Mouse (Mus musculus) cerebellum, adult 9-10 months (tissue): ENCODE data around the gene Ndufb5.
"Not testable (repeated sequence)": the region's sequence is repeated elsewhere in the genome, so short reads cannot be mapped to it uniquely, and the experiment has no call there.

Source experiments
- DNase-seq: peaks from one replicate; pipeline ENCODE4 v3.0.0; 2022

Ndufb5 gene

DNA sequence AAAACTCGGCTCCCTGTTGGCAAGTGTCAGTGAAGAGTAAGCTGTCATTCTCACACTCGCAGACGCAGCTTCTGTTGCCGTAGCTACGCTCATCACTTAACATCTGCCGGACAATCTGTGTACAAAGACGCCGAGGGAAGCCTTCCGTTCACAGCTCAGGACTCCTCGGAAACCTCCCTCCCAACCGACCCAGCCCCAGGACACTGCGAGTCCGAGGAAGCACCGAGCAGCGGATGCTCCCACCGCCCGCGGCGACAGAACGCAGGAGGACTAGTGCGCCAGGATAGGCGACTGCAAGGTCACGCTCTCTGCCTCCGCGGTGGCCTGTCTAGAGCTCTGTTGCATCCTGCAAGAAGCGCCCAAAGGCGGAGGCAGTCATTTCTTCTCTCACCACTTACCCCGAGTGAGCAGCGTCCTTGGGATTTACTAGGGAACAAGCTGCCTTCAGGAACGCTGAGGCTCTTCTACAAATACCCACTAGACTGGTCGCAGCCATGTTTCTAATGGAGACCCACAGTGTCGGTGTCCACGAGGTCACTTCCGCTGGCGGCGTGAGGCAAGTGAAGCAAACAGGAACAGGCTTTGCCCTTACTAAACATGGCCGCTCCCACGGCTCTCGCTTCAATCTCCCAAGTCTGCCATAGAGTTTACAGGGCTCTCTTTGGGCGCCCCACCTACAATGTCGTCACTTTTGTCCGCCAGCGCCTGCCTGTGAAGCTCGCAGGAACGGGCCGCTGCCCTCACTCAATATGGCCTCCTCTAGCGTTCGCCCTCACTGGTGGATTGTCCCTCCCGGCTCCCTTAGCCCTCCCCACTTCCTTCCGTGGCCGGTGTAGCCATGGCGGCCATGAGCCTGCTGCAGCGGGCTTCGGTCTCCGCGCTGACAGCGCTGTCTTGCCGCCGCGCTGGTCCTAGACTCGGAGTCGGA lies at the start of gene Ndufb5:
Gene Ndufb5, plus strand, starts transcription at position 747 of the 928 bp plus-strand sequence.
- peak; percentile 99 for DNase-seq

DNA sequence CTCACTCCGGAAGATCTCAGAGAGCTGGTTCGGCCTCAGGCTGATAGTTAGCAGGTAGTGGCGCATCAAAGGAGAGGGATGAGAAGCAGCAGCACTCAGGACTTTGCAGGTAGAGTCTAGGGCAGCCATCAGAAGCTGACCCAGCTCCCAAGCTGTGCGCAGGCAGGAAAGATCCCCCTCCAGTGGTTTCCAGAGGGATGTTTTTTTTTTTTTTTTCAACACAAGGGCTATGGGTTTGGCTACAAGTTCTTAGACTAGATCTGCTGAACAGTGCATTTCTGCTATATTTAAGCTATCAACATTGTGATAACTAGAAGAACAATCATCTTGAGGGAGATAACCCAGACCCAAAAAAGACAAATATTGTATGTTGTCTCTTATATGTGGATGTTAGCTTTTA lies 49.6 kb upstream of the Ndufb5 start:
- DNase-seq = no peak

DNA sequence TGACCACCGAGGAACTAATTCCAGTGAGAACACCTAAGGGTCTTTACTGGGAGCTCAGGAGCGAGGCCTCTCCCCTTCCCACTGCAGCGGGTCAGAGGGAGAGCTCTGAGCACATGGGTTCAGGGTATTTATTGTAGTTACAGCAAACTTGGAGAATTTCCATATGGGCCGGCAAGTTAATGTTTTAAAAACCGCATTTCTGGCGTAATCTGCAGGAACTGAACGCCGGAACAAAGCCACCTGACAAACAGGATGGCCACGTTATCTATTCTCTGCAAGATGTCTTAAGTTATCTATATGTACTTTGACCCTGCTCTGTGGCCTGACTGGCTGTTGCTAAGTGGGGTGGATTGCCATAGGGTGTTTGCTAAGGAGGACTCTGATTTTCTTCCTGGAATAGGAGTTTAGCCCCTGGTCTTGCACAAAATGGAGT lies 47.2 kb upstream of the Ndufb5 start:
- no peak for DNase-seq

DNA sequence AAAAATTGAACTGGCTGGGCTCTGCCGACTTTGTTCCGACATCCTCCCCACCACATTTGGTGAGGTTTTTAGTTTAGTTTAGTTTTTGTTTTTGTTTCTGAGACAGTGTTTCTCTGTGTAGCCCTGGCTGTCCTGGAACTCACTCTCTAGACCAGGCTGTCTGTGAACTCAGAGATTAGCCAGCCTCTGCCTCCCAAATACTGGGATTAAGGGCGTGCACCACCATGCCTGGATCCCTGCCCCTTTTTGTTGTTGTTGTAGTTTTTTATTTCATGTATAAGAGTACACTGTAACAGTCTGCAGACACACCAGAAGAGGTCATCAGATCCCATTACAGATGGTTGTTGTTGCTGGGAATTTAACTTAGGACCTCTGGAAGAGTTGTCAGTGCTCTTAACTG lies 46.8 kb upstream of the Ndufb5 start:
- DNase-seq = no peak

DNA sequence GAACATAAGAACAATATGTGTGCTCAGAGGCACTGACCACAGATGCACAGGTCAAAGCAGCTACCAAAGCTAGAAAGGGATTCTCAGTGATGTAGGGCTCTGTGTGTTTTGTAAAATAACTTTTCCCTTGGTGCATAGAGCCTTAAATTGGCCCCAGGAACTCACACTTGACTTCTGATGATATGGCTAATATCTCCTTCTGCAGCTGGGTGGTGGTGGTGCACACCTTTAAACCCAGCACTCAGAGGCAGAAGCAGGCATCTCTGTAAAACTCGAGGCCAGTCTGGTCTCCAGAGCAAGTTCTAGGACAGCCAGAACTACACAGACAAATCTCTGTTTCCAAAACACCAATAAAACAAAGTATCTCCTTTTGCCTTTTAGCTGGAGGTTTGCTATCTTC lies 45.9 kb upstream of the Ndufb5 start:
- no peak for DNase-seq

DNA sequence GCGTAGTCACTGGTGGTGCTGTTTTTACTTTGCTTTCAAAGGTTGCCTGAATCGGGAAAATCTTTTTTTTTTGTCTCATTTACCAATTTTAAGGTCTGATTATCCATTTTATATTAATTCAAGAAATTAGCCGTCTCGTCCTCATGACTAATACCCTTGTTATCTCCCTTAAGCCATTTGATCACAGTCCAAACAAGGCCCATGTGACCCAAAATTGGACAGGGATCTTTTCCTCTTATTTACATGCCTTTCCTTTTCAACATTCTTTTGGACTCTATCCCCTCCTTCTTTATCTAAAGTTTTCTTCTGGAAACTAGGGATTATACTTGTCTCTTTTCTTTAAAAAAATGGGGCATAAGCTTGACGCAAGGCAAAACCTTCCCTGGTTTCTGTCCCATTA lies 44.9 kb upstream of the Ndufb5 start:
- DNase-seq = no peak

DNA sequence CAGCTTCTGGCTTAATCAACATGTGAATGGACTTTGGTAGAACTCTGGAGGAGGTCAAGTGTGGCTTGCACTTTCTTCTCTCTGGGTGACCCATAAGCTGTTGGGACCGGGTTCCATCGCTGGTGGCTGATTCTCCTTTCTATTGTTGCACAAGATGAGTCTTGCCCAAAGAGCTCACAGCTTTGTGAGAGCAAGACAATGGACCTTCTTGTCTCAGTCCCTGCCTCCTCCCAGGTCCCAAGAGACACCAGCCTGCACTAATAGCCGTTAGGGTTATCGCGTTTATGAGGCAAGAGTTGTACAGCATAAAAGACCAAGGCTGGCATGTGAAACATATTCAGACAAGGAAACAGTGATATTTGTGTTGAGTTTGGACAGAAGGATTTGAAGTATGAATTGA lies 42.6 kb upstream of the Ndufb5 start:
- no peak for DNase-seq

DNA sequence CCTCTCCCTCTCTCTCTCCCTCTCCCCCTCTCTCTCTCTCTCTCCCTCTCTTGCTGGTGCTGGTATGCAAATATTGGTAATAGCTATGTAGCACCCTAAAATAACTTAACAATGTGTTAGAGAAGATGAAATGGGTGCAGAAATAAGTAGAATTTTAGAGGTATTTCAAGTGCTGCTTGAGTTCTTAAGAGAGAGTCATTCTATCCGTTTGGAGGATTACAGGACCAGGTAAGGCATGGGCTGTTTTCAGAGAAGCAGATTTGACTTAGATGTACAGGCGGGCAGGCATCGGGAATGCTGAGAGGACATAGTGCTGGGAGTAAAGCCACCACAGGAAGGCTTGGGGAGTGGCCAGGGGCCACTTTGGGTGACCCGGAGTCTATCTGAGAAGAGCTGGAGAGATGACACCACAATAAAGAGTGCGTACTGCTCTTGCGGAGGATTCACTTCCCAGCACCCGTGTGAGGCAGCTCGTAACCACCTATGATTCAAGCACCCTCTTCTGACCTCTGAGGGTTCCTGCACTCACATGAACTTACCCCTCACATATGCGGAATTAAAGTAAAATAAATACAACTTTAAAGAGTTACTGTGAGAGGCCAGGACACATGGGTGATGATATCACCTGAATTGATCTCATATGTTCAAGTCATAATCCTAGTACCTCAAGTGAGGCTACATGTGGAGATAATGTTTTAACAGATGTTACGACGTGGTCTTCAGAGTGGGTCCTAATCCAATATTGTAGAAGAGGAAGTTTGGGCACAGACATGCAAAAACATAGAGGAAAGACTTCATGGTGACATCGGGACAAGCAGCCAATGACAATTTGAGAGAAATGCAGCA lies 41.8 kb upstream of the Ndufb5 start:
- DNase-seq = no peak

DNA sequence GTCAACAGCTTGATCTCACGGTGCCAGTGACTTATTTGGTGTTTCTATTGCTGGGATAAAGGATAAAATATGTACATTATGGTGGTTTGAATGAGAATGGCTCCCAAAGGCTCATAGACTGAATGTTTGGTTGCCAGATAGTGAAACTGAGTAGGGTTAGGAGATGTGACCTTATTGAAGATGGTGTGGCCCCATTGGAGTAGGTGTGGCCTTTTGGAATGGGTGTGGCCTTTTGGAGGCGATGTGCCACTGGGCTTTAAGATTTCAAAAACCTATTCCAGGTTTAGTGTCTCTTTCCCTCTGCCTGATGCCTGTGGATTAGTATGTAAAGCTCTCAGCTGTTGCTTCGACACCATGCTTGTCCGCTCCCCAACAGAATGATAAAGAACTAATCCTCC lies 41.2 kb upstream of the Ndufb5 start:
- DNase-seq = no peak

DNA sequence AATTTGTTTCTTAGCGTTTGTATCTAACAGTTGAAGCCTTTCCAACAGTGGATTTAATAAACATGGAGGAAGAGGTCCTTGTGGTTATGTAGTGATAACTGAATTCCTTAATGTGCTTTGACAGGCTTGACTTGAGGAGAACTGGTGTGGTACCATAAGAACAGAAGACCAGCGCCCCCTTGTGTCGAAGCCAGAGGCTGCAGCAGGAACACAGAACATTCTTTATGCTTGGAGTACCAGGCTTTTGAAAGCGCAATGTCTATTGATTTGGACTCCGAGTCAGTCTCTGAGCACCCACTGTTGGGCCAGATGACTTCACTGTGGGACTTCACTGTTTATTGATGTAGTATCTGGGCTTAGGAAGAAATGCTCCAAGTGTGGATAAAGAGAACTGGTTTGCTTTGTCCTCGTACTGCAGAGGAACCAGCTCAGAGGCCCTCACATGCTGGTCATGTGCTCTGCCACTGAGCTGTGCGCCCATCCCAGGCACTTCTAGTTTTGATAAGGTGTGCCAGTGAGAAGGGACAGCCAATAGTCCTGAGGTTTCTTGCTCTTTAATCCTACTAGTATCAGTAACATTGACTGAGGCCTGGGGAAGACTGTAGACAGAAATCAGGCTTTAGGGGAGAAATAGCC lies 38.4 kb upstream of the Ndufb5 start:
- peak; percentile 79 for DNase-seq

DNA sequence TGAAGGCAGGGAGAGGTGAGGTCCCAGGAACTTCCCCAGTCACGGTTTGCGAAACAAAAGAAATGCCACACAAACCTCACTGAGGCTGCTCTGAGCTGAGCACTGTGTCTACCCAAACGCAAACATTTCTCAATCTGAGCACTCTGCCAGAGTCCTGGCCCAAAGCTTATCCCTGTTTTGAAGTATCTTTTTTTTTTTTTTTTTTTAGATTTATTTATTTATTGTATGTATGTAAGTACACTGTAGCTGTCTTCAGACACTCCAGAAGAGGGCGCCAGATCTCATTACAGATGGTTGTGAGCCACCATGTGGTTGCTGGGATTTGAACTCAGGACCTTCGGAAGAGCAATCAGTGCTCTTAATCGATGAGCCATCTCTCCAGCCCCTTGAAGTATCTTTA lies 32.8 kb upstream of the Ndufb5 start:
- not testable (repeated sequence) for DNase-seq

DNA sequence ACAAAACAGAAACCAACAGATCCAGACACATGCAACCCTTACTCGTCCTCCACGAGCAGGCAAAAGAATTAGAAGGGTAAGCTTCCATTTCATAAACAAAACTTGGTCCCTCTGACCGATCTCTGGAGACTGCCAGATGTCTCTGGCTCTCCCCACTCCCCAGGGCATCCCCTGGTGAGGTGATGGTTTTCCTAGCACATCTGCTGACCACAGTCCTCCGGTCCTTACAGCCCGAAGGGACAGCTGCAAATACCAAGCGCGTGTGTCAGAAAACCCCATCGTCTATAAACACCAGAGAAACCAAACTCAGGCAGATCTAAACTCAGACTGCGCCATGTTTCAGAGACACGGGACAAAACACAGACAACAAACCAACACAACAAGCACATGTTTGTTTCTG lies 32.2 kb upstream of the Ndufb5 start:
- not testable (repeated sequence) for DNase-seq

DNA sequence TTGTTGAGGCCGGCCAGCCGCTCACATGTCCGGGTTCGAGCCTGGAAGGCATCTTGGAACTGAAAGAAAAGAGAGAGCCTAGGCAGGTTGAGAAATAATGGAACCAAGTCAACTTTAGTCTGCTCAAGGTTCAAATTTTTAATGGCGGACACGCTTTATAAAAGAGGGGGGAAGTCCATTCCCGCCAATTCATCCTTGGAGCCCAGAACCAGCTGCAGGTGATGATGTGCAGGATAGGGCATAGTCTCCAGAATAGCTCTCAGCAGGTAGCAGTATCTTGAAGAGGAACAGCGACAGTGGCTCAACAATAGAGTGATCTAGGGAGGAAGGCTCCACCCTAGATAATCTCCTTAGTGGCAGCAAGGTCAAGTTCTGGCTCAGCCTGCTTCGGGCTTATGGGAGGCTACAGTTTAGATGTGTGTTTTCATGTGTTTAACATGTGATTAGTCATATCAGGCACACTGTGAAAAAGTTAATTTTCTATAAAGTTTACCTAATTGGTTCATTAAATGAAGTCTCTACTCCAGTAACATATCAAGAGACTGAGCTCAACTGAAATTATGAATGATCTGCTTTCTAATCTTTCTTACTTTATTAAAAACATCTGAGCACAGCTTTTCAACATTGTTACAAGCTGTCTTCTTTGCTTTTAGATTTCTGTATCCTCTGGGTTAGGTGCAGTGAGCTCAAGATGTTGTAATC lies 31.0 kb upstream of the Ndufb5 start, which contains the start of gene Actl6a:
Gene Actl6a, plus strand, starts transcription at position 652 of the 702 bp plus-strand sequence.
- DNase-seq = not testable (repeated sequence)

DNA sequence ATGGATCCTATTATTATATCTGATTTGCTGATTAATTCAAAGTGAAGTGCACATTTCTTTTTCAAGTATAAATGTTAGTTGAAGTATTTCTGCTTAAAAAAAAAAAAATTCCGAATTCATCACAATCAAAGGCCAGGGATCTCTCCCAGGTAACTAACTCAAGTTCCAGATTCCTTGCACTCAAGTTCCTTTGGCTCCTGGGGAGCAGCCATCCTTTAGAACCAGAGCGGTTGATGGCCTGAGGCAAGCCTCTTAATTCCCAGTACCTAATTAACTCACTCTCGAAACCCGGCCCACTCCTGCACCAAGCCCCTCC lies 28.8 kb upstream of the Ndufb5 start:
- DNase-seq = no peak

DNA sequence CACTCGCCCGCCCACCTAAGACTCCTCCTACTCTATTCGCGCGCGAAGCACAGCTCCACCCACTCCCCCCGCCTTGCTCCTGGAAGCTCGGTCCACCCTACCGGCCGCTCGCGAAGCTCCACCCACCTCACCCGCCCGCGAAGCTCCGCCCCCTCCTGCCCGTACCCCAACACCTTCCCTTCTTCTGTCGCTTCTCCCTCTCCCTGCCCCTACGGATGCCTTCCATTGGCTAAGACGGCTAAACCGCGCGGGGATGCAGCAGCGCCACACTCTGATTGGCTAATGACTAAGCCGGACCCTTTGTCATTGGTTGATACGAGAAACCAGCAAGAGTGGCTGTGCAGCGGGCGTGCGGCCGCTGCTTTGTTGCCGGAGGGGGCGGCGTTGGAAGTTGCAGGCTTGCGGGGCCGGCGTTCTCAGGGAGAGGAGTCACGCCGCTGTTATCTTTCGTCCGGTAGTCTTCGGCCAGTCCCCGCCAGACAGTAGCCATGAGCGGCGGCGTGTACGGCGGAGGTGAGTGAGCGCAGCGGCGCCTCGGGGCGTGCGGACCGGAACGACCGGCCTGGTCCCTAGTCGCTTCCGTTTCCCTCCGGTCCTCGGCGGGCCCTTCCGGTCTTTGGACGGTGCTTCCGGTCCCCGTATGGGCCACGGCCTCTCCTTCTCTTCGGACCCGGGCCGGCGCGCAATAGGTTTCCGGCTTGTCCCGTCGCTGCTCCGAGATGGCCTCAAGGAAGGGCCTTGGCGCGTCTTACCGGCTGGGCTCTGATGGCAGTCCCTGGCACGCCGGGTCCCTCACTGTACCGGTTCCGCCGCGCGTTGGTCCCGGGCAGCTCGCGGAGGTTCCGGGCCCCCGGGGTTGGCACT lies 28.2 kb upstream of the Ndufb5 start:
- DNase-seq = peak; percentile 99

DNA sequence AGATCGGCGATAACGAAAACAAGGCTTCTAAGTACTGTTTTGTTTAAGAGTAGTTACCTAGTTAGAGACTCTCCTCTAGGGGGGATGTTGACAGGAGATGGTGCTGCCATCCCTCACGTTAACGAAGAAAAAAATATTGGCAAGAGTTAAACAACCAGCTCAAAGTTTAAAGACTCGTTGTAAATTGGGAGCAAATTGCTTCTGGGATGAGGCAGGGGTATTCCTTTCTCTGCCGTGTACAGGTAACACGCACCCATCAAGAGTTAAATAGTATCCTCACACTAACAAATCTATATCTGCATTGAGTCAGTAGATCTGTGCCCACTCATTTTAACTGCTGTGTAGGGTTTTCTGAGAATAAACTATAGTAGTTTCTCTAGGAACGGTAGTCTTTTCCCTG lies 27.4 kb upstream of the Ndufb5 start:
- no peak for DNase-seq

DNA sequence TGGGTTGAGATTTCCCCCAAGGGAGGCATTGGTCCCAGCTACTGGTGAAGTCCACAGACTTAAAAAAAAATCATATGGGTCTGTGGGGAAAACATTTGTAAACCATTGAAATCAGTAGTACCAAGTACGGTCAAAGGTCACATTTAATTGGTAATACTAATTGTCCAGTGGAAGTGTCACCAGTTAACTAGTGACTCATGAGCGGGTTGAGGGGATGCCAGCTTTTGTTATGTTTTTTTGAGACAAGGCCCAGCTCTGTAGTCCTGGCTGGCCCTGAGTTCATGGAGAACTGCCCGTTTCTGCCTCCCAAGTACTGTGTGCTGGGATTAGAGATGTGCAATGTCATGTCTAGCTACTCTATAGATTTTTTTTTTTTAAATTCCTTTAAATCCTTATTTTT lies 23.1 kb upstream of the Ndufb5 start:
- no peak for DNase-seq

DNA sequence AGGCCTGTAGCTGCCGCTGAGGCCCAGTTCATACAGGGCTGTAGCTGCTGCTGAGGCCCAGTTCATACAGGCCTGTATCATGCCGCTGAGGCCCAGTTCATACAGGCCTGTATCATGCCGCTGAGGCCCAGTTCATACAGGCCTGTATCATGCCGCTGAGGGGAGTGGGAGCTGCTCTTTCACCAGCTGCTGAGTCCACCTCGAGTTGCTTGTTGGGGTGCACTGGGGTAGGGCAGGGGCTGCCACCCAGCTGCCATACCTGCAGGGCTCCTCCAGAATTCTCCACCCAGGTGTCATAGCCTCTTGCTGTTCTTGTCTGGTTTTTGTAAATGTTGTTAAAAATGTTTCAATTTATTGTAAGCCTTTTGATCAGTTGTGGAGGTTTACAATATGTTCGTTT lies 19.4 kb upstream of the Ndufb5 start:
- DNase-seq = not testable (repeated sequence)

DNA sequence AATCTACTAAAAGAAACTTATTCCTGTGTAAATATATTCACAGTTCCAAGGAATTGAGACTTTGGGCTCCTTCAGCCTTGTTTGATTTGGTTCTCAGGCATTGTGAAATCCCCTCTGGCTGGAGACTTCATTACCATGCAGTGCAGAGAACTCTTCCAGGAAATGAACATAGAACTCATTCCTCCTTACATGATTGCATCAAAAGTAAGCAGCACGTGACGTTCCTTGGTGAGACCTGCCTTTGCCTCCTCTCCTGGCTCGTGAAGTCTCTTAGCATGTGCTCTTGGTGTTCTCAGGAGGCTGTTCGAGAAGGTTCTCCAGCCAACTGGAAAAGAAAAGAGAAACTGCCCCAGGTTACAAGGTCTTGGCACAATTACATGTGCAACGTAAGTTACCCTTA lies 18.5 kb upstream of the Ndufb5 start:
- no peak for DNase-seq

DNA sequence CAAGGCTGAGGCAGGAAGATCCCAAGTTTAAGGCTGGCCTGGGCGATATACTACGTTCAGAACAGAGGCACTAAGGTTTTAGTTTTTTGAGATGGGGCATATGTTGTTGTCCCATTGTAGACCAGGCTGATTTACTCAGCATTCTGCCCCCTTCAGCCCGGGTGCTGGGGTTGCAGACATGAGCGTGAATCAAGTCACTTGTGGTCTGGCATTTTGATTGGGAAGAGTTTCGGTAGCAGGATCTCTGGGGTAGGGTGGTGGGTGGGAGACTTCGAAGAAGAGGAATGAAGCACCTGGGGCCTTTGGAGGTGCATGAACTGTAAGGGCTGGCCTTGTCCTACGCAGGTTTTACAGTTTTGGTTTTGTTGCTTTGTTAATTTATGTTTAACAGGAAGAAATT lies 12.6 kb upstream of the Ndufb5 start:
- no peak for DNase-seq

DNA sequence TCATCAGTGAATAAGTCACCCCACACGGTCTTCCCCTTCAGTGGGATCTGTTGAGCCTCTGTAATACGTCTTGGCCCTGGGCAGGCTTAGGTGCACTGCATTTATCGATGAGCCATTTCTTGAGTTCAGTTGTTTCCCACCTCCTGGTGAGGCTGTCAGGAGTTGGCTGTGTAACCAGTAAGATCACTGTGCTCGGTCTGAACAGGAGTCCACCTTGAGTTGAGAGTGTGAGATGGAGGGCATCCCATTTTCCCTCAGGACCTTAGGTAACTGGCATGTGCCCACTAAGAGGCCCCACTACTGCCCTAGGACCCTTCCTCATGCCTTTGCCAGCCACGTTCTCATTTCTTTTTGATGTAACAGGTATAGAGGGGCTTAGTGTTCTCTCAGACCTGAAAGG lies 10.8 kb upstream of the Ndufb5 start:
- DNase-seq = no peak

DNA sequence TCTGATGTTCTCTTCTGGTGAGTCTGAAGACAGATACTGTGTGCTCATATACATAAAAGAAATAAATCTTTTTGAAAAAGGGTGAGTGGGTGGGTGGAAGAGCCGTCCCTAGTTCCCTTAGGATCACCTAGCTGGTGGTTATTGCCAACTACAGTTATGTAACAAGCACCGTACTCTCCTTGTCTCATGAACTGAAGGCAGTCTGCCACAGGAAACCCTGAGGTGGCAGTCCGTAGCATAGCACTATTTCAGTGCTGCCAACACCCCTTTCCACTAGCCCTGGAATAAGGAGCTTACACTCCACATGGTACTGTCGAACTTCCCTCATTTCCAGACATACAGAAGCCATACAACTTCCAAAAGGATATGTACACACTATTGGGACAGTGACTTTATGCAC lies 8.9 kb upstream of the Ndufb5 start:
- no peak for DNase-seq
